Mouse (Mus musculus) heart, embryonic 14.5 days (tissue): ENCODE measurements around the gene Cnnm2. TPM values are rescaled to one million over a fixed set of nuclear protein-coding genes. Genes with fewer than 3 reads are reported as not detected.
A peak's percentile ranks its signal among the peaks of the same experiment; 100 is the strongest.

ENCODE experiments used
- ATAC-seq: fragments of 200-750 bp; cut with Nextera tagmentation; 2 replicates; pipeline ENCODE4 v1.8.0; 2017; ENCODE audit warnings: low read depth, moderate TSS enrichment; ENCODE audit not compliant: insufficient number of reproducible peaks, insufficient read depth, low FRiP score
- H3K27ac ChIP-seq, 2 experiments: fragments of 200-500 bp in 1 of 2; fragments of 300-500 bp in 1 of 2; sonication (generic) in 1 of 2; replicated peaks in 1 of 2; 2 replicates each; pipeline ENCODE4 v1.5.1; 2012 to 2014; ENCODE audit warnings: low read depth in 2 of 2, low read length in 2 of 2, control low read depth in 1 of 2, mild to moderate bottlenecking in 1 of 2, mixed read lengths in 1 of 2; ENCODE audit not compliant: control insufficient read depth in 1 of 2, insufficient read depth in 1 of 2
- H3K27me3 ChIP-seq: fragments of 300-500 bp; sonication (generic); 2 replicates; pipeline ENCODE4 v1.6.1; 2014; ENCODE audit warnings: mild to moderate bottlenecking, low read length, control low read depth; ENCODE audit not compliant: control insufficient read depth, insufficient read depth
- H3K36me3 ChIP-seq: fragments of 300-500 bp; sonication (generic); 2 replicates; pipeline ENCODE4 v1.6.1; 2014; ENCODE audit warnings: mild to moderate bottlenecking, control low read depth, low read length, mixed read lengths; ENCODE audit not compliant: control insufficient read depth, insufficient read depth
- H3K4me1 ChIP-seq, 2 experiments: fragments of 200-500 bp in 1 of 2; fragments of 300-500 bp in 1 of 2; sonication (generic) in 1 of 2; 2 replicates each; pipeline ENCODE4 v1.6.1; 2012 to 2014; ENCODE audit warnings: low read length in 2 of 2, control low read depth in 1 of 2, mixed read lengths in 1 of 2; ENCODE audit not compliant: control insufficient read depth in 2 of 2, insufficient read depth in 2 of 2
- H3K4me2 ChIP-seq: fragments of 300-500 bp; sonication (generic); 2 replicates; pipeline ENCODE4 v1.6.1; 2014; ENCODE audit warnings: mild to moderate bottlenecking, low read length
- H3K4me3 ChIP-seq, 2 experiments: fragments of 200-500 bp in 1 of 2; fragments of 300-500 bp in 1 of 2; sonication (generic) in 1 of 2; 2 replicates each; pipeline ENCODE4 v1.5.1; 2012 to 2014; ENCODE audit warnings: low read length in 2 of 2, mild to moderate bottlenecking in 2 of 2, control low read depth in 1 of 2, low read depth in 1 of 2, moderate library complexity in 1 of 2; ENCODE audit not compliant: control insufficient read depth in 1 of 2, insufficient read depth in 1 of 2
- H3K9ac ChIP-seq: fragments of 300-500 bp; sonication (generic); 2 replicates; pipeline ENCODE4 v1.6.1; 2014; ENCODE audit warnings: mild to moderate bottlenecking, low read length
- H3K9me3 ChIP-seq: fragments of 300-500 bp; sonication (generic); 2 replicates; pipeline ENCODE4 v1.6.1; 2016; ENCODE audit warnings: low read length, control low read depth; ENCODE audit not compliant: control insufficient read depth
- WGBS: fragments of 180-500 bp; shearing (Covaris S2); extraction: QIAGEN DNeasy Blood & Tissue Kit; methylation state at CpG from one replicate; pipeline ENCODE4 v1.1.7; 2014; 5-methylcytosine and 5-hydroxymethylcytosine counted together
- polyA plus RNA-seq: library from polyadenylated mRNA; unstranded; fragments of >200 nt; fragmentation: Nextera tagmentation; extraction: Ambion mirVana; gene quantifications from 2 replicates; pipeline ENCODE4 v1.2.1, GENCODE M21; 2014

Cnnm2 gene
- polyA plus RNA-seq, 1 experiment from 2014 or later, result 3.2 TPM

DNA sequence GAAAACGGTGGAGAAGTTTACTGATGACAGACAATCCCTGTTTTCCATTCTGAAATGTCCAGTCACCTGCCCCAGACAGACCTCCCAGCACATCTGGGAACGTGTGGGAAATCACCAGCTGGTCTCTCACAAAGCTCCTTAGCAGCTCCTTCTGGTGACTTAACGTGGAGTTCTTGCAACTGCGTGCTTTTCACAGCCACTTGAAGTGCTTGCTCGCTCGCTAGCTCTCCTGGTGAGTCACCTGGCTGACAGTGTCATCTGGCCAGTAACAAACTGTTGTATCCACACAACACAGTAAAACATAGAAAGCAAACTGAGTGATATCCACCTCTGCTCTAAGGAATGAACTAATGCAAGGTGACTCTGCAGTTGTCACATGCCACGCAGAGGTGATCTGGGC lies 125.4 kb downstream of the Cnnm2 start:
- no peaks in the 10 kb centered on the region for H3K27me3 ChIP-seq
- H3K9ac ChIP-seq, result no peak overlapping the region
- H3K9me3 ChIP-seq, result no peaks in the 10 kb centered on the region
- no peak overlapping the region for H3K4me2 ChIP-seq
- H3K4me3 ChIP-seq, result no peak overlapping the region
- 71% methylated on average over 7 of the region's 7 CpGs for WGBS
- ATAC-seq, result no peak
- H3K36me3 ChIP-seq, result peaks cover 99% of the 10 kb centered on the region
- no peaks in the 10 kb centered on the region for H3K4me1 ChIP-seq
- H3K27ac ChIP-seq, result no peak overlapping the region

DNA sequence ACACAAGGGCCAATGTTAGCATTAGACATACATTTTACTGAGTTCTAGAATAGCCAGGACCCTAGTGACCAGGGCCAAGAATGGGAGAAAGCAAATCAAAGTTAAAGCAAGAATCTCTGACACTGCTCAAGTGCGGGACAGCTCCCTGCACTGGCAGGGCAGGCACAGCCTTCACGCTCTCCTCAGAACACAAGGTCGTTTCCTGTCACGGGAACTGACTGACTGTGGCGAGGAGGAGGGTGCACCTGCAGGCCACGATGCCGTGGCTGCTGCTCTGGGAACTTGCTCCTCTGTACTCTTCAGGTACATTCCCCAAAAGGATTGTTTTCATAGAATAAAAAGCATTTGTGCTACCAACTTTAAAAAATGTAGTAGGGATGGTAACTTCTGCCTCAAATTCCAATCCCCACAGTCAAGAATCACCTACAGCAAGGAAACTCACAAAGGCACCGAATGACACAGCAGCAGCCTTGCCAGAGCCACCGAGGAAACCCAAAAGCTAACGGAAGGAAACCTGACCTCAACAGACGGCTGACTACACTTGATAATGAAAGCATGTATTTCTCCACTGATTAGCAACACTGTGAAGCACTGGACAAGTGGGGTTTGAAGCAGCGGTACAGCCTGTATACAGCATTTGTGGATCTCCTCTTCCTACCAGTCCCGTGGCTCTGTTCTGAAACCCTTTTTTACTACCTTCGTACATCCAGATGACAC lies 126.6 kb downstream of the Cnnm2 start:
- H3K9ac ChIP-seq, result no peak overlapping the region
- no peaks in the 10 kb centered on the region for H3K9me3 ChIP-seq
- no peaks in the 10 kb centered on the region for H3K4me1 ChIP-seq
- H3K27me3 ChIP-seq, result no peaks in the 10 kb centered on the region
- H3K27ac ChIP-seq, result peak overlapping the region; percentile 56 to 57; a peak in 2 of 4 replicates
- no peak for ATAC-seq
- H3K4me2 ChIP-seq, result no peak overlapping the region
- WGBS, result 45% methylated on average over 14 of the region's 14 CpGs
- peaks cover 99% of the 10 kb centered on the region for H3K36me3 ChIP-seq
- H3K4me3 ChIP-seq, result no peak overlapping the region

DNA sequence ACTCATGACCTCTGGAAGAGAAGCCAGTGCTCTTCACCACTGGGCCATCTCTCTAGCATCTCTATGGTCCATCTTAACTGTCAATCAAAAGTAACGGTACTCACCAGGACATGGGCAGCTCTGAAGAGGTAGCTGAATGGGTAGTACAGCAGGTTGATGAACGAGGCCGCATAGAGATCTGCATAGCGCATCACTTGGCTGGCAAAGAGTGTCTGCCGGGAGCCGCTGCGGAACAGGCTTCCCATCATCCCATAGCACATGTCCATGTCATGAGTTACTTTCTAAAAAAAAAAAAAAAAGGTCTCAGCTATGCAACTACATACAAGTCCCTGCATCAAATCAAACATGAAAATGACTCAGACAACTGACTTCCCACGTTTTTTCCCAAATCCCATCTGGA lies 128.3 kb downstream of the Cnnm2 start:
- H3K9me3 ChIP-seq, result no peaks in the 10 kb centered on the region
- no peak overlapping the region for H3K9ac ChIP-seq
- ATAC-seq, result no peak
- no peaks in the 10 kb centered on the region for H3K4me1 ChIP-seq
- H3K4me3 ChIP-seq, result no peak overlapping the region
- peaks cover 98% of the 10 kb centered on the region for H3K36me3 ChIP-seq
- WGBS, result 90% methylated on average over 8 of the region's 8 CpGs
- no peak overlapping the region for H3K27ac ChIP-seq
- no peak overlapping the region for H3K4me2 ChIP-seq
- H3K27me3 ChIP-seq, result no peaks in the 10 kb centered on the region

- H3K36me3 ChIP-seq, result peaks cover 94% of the 10 kb centered on the region
- H3K4me3 ChIP-seq, result no peak overlapping the region
Measured at GRCm38 (mm10) chr19:46890657-46891056, 129.3 kb downstream of the Cnnm2 start.

DNA sequence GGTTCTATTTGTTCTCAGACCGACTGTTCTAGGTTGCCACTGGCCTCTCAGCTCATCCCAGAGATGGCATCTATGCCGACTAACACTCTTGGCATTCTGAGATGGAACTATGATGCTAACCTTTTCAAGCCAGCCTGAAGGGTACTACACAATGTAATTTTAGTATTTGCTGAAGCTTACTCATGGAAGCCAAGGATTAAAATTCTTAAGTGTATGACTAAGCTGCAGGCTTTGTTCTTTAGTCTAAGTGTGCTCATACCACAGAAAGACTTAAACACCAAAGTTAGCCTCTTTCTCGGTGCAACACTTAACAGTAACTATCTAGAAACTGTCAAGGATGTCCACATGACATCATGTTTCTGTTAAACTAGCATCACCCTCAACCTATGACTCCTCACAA lies 131.5 kb downstream of the Cnnm2 start:
- Histone ChIP-seq H3K4me3 (no peak overlapping the region), H3K9ac (no peak overlapping the region), H3K36me3 (peaks cover 89% of the 10 kb centered on the region), H3K4me1 (no peaks in the 10 kb centered on the region), H3K27me3 (no peaks in the 10 kb centered on the region), H3K27ac (no peak overlapping the region), H3K9me3 (peaks cover 4% of the 10 kb centered on the region), H3K4me2 (no peak overlapping the region)
- ATAC-seq, result no peak
- 67% methylated on average over 3 of the region's 3 CpGs for WGBS

More at GRCm38 (mm10) chr19:46890657-46891056, 129.3 kb downstream of the Cnnm2 start:
- H3K27me3 ChIP-seq, result no peaks in the 10 kb centered on the region
- no peak for ATAC-seq
- no peaks in the 10 kb centered on the region for H3K4me1 ChIP-seq
- no peak overlapping the region for H3K9ac ChIP-seq
- H3K27ac ChIP-seq, result no peak overlapping the region
- 94% methylated on average over 8 of the region's 8 CpGs for WGBS
- H3K9me3 ChIP-seq, result no peaks in the 10 kb centered on the region
- H3K4me2 ChIP-seq, result no peak overlapping the region

- Histone ChIP-seq H3K27ac (no peak overlapping the region), H3K9ac (no peak overlapping the region), H3K4me1 (no peaks in the 10 kb centered on the region), H3K4me2 (no peak overlapping the region), H3K4me3 (no peak overlapping the region), H3K9me3 (peaks cover 4% of the 10 kb centered on the region), H3K27me3 (no peaks in the 10 kb centered on the region), H3K36me3 (peaks cover 89% of the 10 kb centered on the region)
- WGBS, result 75% methylated on average over 7 of the region's 7 CpGs
- ATAC-seq, result no peak
Measured at GRCm38 (mm10) chr19:46893484-46893883, 132.1 kb downstream of the Cnnm2 start.

DNA sequence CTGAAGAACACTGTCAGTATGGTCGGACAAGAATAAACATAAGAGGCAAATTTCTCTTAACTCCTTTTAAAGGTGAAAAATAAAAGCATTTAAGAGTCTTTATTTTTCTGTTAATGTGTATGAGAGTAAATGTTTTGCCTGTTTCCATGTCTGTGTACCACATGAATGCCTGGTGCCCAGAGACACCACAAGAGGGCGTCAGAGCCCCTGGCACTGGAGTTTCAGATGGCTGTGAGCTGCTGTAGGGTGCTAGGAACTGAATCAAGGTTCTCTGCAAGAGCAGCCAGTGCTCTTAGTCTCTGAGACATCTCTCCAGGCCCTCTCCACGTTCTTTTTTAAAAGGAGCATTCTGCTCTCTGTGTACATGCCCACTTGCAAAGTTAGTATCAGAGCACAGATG lies 135.7 kb downstream of the Cnnm2 start:
- Histone ChIP-seq H3K9ac (no peak overlapping the region), H3K9me3 (peaks cover 4% of the 10 kb centered on the region), H3K36me3 (peaks cover 60% of the 10 kb centered on the region), H3K4me1 (peaks cover 11 to 23% of the 10 kb centered on the region in 2 experiments), H3K4me3 (no peak overlapping the region), H3K27ac (no peak overlapping the region), H3K4me2 (no peak overlapping the region), H3K27me3 (no peaks in the 10 kb centered on the region)
- no peak for ATAC-seq
- 87% methylated on average over 3 of the region's 3 CpGs for WGBS

- peaks cover 58% of the 10 kb centered on the region for H3K36me3 ChIP-seq
- 64% methylated on average over 5 of the region's 5 CpGs for WGBS
- no peak overlapping the region for H3K27ac ChIP-seq
- H3K27me3 ChIP-seq, result no peaks in the 10 kb centered on the region
- H3K4me1 ChIP-seq, result peaks cover 11 to 23% of the 10 kb centered on the region in 2 experiments
- no peak overlapping the region for H3K4me3 ChIP-seq
- no peak overlapping the region for H3K4me2 ChIP-seq
- H3K9ac ChIP-seq, result no peak overlapping the region
- H3K9me3 ChIP-seq, result peaks cover 4% of the 10 kb centered on the region
- no peak for ATAC-seq
Measured at GRCm38 (mm10) chr19:46898222-46898621, 136.8 kb downstream of the Cnnm2 start.
